Mouse (Mus musculus): ENCODE measurements around the gene Acot7. TPM values are rescaled to one million over a fixed set of nuclear protein-coding genes. Genes with fewer than 3 reads are reported as not detected.

The Acot7 gene
- total and polyA plus RNA-seq, 2 experiments from 2014 or later: 259 to 510 TPM

DNA sequence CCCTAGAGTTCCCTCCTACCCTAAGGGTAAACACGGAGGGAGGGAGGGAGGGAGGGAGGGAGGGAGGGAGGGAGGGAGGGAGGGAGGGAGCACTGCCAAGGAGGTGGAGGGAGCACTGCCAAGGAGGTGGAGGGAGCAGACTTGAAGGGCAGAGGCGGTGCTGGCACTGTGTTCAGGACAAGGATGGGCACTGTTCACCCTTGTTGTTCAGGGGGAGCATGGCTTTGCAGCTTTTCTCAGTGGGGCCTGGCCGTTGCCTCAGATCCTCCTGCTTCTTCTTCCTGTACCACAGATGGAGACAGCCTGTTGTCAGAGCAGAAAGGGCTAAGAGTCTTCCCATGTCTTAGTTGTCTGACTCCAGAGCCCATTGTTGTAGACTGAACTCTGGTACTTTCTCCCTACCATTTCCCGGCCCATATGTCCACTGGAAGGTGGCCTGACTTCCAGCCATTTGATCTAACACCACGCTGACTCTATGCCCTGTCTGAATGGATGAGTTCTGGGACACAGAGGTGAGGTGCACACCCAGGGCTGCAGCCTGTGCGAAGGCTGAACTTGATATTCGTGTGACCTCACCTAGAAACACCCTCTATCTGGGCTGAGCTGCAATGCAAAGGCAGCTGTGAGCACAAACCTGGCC, 43.0 kb downstream of the Acot7 start:
- Histone ChIP-seq H3K9ac (replicated peaks; ENCODE audit: low read length, poor library complexity, severe bottlenecking) (no peak overlapping the region; the same call in 1 of the 2 replicates), H3K4me2 (ENCODE audit: low read depth, low read length, poor library complexity, severe bottlenecking) (peak overlapping the region; percentile 12; the same call in 1 of the 2 replicates), H3K27me3 (ENCODE audit: insufficient read depth, low read length) (no peaks in the 10 kb centered on the region), H3K4me1 (ENCODE audit: insufficient read depth, low read length) (peaks cover 19% of the 10 kb centered on the region), H3K27ac (ENCODE audit: low read depth, low read length) (peak overlapping the region; percentile 86), H3K4me3 (ENCODE audit: low read depth, low read length) (no peak overlapping the region), H3K36me3 (ENCODE audit: insufficient read depth, low read length) (peaks cover 31% of the 10 kb centered on the region), H3K9me3 (ENCODE audit: low read length) (no peaks in the 10 kb centered on the region)
- ATAC-seq (ENCODE audit: low FRiP score): no peak
- no peak for TF ChIP-seq CTCF (IDR thresholded peaks at IDR 0.05)
- peak; percentile 53 for DNase-seq (ENCODE audit: low spot score)
- 52% methylated on average over 6 of the region's 7 CpGs for WGBS

DNA sequence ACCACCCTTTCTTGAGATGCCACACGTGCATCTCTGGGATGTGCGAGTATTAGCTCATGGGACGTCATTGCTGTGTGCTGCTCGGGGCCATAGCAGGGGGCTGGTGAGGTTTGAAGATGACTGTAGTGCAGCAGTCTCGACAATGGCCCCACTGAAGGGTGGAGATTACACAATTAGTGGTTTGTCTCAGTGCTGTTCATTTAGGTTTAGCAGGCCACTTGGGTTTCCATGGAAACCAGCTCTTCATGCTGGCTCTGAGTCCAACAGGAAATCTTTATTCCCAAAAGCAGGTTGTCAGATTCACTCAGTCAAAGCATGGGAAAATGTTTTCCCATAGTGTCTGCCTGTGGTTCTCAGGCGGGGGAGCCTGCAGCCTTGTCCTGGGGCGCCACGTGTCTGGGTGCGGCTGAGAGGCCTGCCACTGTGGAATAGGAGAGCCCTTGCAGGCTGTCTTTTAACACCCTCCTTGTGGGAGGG, 43.5 kb downstream of the Acot7 start:
- WGBS: 5% methylated on average over 9 of the region's 9 CpGs
- no peak for TF ChIP-seq CTCF (IDR thresholded peaks at IDR 0.05)
- ATAC-seq (ENCODE audit: low FRiP score) (peak; percentile 72), DNase-seq (ENCODE audit: low spot score) (peak; percentile 91)
- peaks cover 20% of the 10 kb centered on the region for H3K4me1 ChIP-seq (ENCODE audit: insufficient read depth, low read length)
- H3K4me3 ChIP-seq (ENCODE audit: low read depth, low read length): no peak overlapping the region
- no peaks in the 10 kb centered on the region for H3K9me3 ChIP-seq (ENCODE audit: low read length)
- no peaks in the 10 kb centered on the region for H3K27me3 ChIP-seq (ENCODE audit: insufficient read depth, low read length)
- H3K36me3 ChIP-seq (ENCODE audit: insufficient read depth, low read length): peaks cover 31% of the 10 kb centered on the region
- peak overlapping the region; percentile 86 for H3K27ac ChIP-seq (ENCODE audit: low read depth, low read length)
- H3K4me2 ChIP-seq (ENCODE audit: low read depth, low read length, poor library complexity, severe bottlenecking): peak overlapping the region; percentile 12; the same call in 1 of the 2 replicates
- H3K9ac ChIP-seq (replicated peaks; ENCODE audit: low read length, poor library complexity, severe bottlenecking): peak overlapping the region; percentile 33; the same call in 1 of the 2 replicates

DNA sequence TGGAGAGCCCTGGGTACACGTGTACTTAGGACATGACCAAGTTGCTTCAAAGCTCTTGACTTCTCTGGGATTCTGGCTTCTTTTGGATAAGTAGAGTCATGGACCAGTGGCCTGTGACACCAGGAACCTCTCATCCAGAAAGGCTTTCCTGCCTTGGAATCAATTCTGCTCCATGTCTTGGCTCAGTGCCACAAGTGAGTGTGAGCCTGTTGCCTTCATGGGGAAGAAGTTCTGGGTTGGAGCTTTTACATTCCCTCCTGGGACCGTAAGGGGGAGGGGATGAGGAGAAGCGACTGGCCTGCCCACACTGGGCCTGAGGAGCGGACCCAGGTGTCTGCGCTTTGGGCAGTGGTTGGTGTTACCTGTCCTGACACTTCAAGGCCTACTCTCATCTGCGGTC, 44.2 kb downstream of the Acot7 start:
- Histone ChIP-seq H3K4me1 (ENCODE audit: insufficient read depth, low read length) (peaks cover 22% of the 10 kb centered on the region), H3K9ac (replicated peaks; ENCODE audit: low read length, poor library complexity, severe bottlenecking) (0 out of 2 replicates have a peak overlapping the region, but pooled peaks have one; percentile 33), H3K9me3 (ENCODE audit: low read length) (no peaks in the 10 kb centered on the region), H3K36me3 (ENCODE audit: insufficient read depth, low read length) (peaks cover 31% of the 10 kb centered on the region), H3K27ac (ENCODE audit: low read depth, low read length) (peak overlapping the region; percentile 86), H3K4me3 (ENCODE audit: low read depth, low read length) (no peak overlapping the region), H3K4me2 (ENCODE audit: low read depth, low read length, poor library complexity, severe bottlenecking) (no peak overlapping the region), H3K27me3 (ENCODE audit: insufficient read depth, low read length) (no peaks in the 10 kb centered on the region)
- WGBS: 71% methylated on average over 6 of the region's 6 CpGs
- DNase-seq (ENCODE audit: low spot score) (no peak), ATAC-seq (ENCODE audit: low FRiP score) (no peak)
- no peak for TF ChIP-seq CTCF (IDR thresholded peaks at IDR 0.05)

DNA sequence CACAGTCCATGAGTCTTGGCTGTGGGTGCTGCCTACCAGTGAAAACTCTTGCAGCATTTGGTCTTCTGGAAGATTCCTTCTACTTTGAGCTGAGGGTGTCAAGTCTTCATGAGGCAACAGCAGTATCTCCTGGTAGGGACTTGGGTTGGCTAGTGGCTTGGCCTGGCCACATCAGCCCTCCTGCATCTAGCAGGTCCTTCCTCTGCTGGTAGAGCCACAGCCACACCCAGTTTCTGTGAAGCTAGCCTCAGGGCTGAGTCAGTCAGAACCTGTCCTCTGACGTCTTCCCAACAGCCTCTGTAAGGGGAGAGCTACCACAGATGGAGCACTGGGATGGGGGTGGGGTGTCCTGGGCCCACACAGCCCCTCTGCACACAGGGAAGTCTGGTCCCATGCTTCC, 44.6 kb downstream of the Acot7 start:
- 82% methylated on average over 1 of the region's 1 CpGs for WGBS
- no peaks in the 10 kb centered on the region for H3K9me3 ChIP-seq (ENCODE audit: low read length)
- DNase-seq (ENCODE audit: low spot score): no peak
- H3K27ac ChIP-seq (ENCODE audit: low read depth, low read length): no peak overlapping the region
- H3K4me3 ChIP-seq (ENCODE audit: low read depth, low read length): no peak overlapping the region
- no peak overlapping the region for H3K4me2 ChIP-seq (ENCODE audit: low read depth, low read length, poor library complexity, severe bottlenecking)
- ATAC-seq (ENCODE audit: low FRiP score): no peak
- H3K9ac ChIP-seq (replicated peaks; ENCODE audit: low read length, poor library complexity, severe bottlenecking): no peak overlapping the region
- TF ChIP-seq CTCF (IDR thresholded peaks at IDR 0.05): no peak
- H3K27me3 ChIP-seq (ENCODE audit: insufficient read depth, low read length): no peaks in the 10 kb centered on the region
- H3K4me1 ChIP-seq (ENCODE audit: insufficient read depth, low read length): peaks cover 22% of the 10 kb centered on the region
- H3K36me3 ChIP-seq (ENCODE audit: insufficient read depth, low read length): peaks cover 31% of the 10 kb centered on the region

DNA sequence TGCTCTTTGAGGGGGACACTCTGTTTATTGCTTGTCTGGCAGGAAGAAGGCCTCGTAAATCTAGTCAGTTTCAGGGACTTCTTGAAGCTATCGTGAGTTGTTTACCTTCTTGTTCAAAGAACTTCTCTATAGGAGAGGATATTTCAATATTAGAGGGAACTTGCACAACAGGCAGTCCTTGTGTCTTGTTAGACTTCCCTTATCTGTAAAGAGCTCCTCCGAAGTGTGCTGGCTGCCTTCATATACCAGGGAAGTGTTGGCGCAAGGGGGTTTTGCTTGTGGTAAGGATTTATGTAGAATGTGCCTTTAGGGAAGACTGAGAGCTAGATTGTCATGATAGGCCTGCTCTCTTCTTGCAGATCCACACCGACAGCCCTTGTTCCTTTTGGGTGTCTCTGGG, 46.2 kb downstream of the Acot7 start:
- peaks cover 16% of the 10 kb centered on the region for H3K36me3 ChIP-seq (ENCODE audit: insufficient read depth, low read length)
- WGBS: 91% methylated on average over 5 of the region's 5 CpGs
- ATAC-seq (ENCODE audit: low FRiP score) (no peak), DNase-seq (ENCODE audit: low spot score) (no peak)
- H3K27ac ChIP-seq (ENCODE audit: low read depth, low read length): no peak overlapping the region
- H3K9ac ChIP-seq (replicated peaks; ENCODE audit: low read length, poor library complexity, severe bottlenecking): no peak overlapping the region
- TF ChIP-seq CTCF (IDR thresholded peaks at IDR 0.05): no peak
- H3K4me3 ChIP-seq (ENCODE audit: low read depth, low read length): no peak overlapping the region
- H3K4me1 ChIP-seq (ENCODE audit: insufficient read depth, low read length): peaks cover 22% of the 10 kb centered on the region
- no peaks in the 10 kb centered on the region for H3K9me3 ChIP-seq (ENCODE audit: low read length)
- no peaks in the 10 kb centered on the region for H3K27me3 ChIP-seq (ENCODE audit: insufficient read depth, low read length)
- H3K4me2 ChIP-seq (ENCODE audit: low read depth, low read length, poor library complexity, severe bottlenecking): no peak overlapping the region

DNA sequence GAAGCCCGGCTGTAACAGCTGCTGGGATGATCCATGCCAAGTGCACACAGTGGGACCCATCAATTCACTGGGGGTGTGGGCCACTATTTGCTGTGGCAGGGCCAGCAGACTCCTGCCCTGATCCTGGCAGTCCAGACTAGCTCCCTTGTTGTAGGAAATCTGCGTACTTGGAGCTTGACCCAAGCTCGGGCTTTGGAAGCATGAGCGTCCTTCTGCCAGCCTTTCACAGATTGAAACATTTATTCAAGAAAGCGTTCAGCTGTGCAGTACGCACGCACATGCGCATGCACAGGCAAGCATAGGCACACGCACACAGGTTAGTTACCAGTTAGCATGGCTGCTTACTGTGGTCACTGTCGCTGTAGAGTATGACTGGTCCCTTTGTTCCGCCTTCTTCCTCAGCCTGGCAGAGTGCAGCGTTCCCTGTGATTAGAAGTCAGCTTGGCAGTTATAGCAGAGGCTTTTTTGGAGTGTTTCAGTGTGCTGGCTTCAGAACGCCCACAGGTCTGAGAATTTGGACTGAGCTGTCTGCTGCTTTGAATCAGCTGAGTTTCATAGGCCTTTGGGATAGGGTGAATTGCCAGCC, 49.1 kb downstream of the Acot7 start:
- H3K27me3 ChIP-seq (ENCODE audit: insufficient read depth, low read length): no peaks in the 10 kb centered on the region
- TF ChIP-seq CTCF (IDR thresholded peaks at IDR 0.05): no peak
- peak; percentile 62 for ATAC-seq (ENCODE audit: low FRiP score)
- peak overlapping the region; percentile 72 for H3K27ac ChIP-seq (ENCODE audit: low read depth, low read length)
- no peaks in the 10 kb centered on the region for H3K9me3 ChIP-seq (ENCODE audit: low read length)
- DNase-seq (ENCODE audit: low spot score): peak; percentile 77
- no peak overlapping the region for H3K9ac ChIP-seq (replicated peaks; ENCODE audit: low read length, poor library complexity, severe bottlenecking)
- peaks cover 35% of the 10 kb centered on the region for H3K36me3 ChIP-seq (ENCODE audit: insufficient read depth, low read length)
- H3K4me1 ChIP-seq (ENCODE audit: insufficient read depth, low read length): peaks cover 9% of the 10 kb centered on the region
- no peak overlapping the region for H3K4me3 ChIP-seq (ENCODE audit: low read depth, low read length)
- no peak overlapping the region for H3K4me2 ChIP-seq (ENCODE audit: low read depth, low read length, poor library complexity, severe bottlenecking)
- 73% methylated on average over 13 of the region's 13 CpGs for WGBS
